Mouse (Mus musculus): Measurements from ENCODE around the gene Smim5.

Smim5 gene

GRCm38 (mm10) chr11:115921986-115922385 lies 22.2 kb downstream of the Smim5 start:
- no peak for DNase-seq (ENCODE audit: low read depth, low spot score)

GRCm38 (mm10) chr11:115929031-115929430 lies 29.3 kb downstream of the Smim5 start:
- no peak for DNase-seq (ENCODE audit: low read depth, low spot score)

GRCm38 (mm10) chr11:115929818-115930217 lies 30.1 kb downstream of the Smim5 start:
- no peak for DNase-seq (ENCODE audit: low read depth, low spot score)

- no peak for DNase-seq (ENCODE audit: low read depth, low spot score)
Measured at GRCm38 (mm10) chr11:115931235-115931634, 31.5 kb downstream of the Smim5 start.

- DNase-seq (ENCODE audit: low read depth, low spot score): peak; percentile 99
Measured at GRCm38 (mm10) chr11:115933108-115933746, 33.5 kb downstream of the Smim5 start, which contains the start of the genes Sap30bp and Recql5. Gene Sap30bp (plus strand): TSS chr11:115933282. Gene Recql5 (minus strand): TSS chr11:115933477.

DNA sequence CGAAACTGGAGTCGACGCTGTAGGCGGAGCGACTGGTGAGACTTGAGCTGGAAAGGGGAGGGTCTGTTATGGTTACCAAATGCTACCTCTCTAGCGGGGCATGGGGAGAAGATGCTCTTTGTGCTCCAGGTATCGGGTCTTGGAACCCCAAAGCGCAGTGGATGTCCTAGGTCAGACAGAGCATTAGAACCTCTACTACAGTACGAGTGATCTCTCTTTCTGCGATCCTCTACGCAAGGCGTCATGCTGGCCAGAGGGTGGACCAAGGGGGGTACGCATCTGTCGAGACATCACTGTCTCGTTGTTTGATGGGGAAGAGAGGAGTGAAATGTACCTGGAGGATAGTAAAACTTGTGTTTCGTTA lies 34.0 kb downstream of the Smim5 start:
- no peak for DNase-seq (ENCODE audit: low read depth, low spot score)

- peak; percentile 23 for DNase-seq (ENCODE audit: low read depth, low spot score)
Measured at GRCm38 (mm10) chr11:115939690-115940329, 40.0 kb downstream of the Smim5 start.

DNA sequence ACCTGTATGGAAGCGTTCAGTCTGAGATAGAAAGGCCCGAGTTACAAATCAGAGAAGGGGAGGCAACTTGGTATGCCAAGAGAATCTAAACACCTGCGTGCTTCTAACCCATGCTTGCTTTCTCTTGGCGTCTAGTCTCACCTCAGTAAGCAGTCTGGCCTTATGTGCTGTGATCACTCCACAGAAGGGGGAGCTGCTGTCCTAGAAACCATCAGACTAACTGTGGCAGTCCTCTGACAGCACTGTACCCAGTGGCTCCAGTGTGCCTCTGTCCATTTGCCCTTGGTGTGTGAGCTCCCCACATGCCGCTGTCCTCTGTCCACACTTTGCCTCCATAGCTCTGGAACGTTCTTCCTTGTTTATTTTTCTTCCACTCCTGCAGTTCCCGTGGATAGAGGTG lies 42.2 kb downstream of the Smim5 start:
- no peak for DNase-seq (ENCODE audit: low read depth, low spot score)

DNA sequence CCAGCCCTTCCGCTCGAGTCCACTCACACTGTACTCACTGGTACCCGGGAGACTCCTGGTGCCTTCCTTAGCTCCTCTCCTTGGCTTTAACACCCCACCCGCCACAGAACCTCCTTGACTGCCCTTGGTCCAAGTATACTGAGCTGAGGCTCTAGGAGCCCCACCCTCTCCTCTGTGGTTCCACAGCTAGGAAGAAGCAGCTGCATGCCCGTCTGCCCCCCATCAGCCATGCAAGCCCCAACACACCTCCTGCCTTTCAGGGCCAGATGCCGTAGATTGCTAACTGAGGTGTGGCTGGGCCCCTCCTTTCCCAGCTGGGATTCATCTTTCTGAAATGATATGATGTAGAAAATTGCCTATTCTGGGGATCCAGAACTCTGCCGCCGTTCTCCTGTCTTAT lies 45.5 kb downstream of the Smim5 start:
- no peak for DNase-seq (ENCODE audit: low read depth, low spot score)

GRCm38 (mm10) chr11:115946221-115946828 lies 46.6 kb downstream of the Smim5 start:
- no peak for DNase-seq (ENCODE audit: low read depth, low spot score)

DNA sequence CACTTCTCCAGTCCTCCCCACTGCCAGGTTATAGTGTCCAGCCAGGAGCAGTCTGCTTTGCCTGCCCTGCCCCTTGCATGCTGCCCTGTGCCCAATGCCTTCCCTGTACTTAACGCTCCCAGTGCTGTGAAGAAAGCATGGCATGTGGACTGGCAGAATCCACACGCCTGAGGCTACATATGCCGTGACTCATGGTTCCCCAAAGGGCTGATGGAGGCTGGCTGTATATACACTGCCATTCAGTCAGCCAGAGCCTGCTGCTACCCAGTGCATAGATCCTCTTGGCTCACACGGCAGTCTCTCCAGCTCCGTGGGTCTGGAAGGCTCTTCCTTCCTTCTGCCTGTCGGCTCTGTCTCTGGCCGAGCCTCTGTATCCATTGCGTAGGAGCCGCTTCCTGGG lies 48.5 kb downstream of the Smim5 start:
- no peak for DNase-seq (ENCODE audit: low read depth, low spot score)

- DNase-seq (ENCODE audit: low read depth, low spot score): no peak
Measured at GRCm38 (mm10) chr11:115950719-115951118, 51.0 kb downstream of the Smim5 start.

DNA sequence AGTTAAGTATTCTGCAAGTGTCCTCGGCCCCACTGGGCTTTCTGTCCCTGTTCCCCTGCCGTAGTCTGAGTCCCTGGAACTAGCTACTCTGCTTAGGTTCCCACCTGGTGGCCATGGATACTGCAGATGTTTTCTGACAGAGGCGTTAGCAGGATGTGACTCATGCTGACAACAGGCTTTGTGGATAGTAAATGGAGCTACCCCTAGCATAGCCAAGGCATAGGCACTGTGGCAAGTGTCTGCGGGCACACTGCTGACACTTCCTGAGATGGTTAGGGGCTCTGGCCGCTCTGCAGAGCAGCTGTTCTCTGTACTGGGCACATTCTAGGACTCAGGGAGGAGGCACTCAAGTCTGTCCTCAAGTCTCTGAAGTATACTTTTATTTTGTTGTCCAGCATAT lies 54.9 kb downstream of the Smim5 start:
- no peak for DNase-seq (ENCODE audit: low read depth, low spot score)

DNA sequence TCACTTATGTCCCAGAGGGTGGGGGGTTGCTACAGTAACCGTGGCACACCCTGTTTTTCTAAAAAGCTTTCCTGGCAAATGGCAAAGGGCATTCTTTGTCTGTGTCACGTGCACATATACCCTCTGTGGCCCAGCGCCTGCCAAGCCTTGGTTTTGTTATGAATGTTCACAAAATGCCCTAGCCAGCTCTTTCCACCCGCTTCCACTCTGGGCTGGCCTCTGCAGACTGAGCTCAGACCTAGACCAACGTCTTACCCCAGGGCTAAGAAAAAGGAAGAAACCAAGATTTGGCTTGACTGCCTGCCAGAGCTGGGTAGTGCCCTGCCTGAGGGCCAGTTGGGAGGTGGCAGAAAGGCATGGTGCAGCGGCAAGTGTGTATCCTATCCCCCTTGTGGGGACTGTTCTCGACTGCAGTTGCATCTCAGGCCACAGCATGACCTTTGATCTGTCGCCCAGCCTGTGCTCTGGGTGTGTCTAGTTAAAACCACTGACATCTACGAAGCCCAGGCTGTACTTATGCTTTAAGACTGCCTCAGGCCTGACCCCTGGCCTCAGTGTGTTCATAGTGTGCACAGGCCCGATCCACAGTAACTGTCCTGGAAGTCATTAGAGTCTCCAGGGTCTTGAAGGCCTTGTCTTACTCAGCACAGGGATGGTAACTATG lies 55.6 kb downstream of the Smim5 start:
- DNase-seq (ENCODE audit: low read depth, low spot score): no peak
